Mouse (Mus musculus) forebrain, postnatal 0 days (tissue): ENCODE measurements around the gene Gtpbp8. TPM values are rescaled to one million over a fixed set of nuclear protein-coding genes. Genes with fewer than 3 reads are reported as not detected.
A peak's percentile ranks its signal among the peaks of the same experiment; 100 is the strongest.

Experiments used
- ATAC-seq: fragments of 200-750 bp; cut with Nextera tagmentation; 2 replicates; pipeline ENCODE4 v1.8.0; 2017; ENCODE audit warnings: mild to moderate bottlenecking, moderate library complexity
- DNase-seq: peaks from one replicate; pipeline ENCODE4 v3.0.0-alpha.2; 2015
- H3K27ac ChIP-seq: fragments of 300-500 bp; sonication (generic); 2 replicates; pipeline ENCODE4 v1.5.1; 2014; ENCODE audit warnings: low read depth, mild to moderate bottlenecking, antibody characterized with exemption, low read length, moderate library complexity, mixed read lengths
- H3K27me3 ChIP-seq: fragments of 300-500 bp; sonication (generic); 2 replicates; pipeline ENCODE4 v1.6.1; 2014; ENCODE audit warnings: mild to moderate bottlenecking, low read length, mixed read lengths; ENCODE audit not compliant: insufficient read depth
- H3K36me3 ChIP-seq: fragments of 300-500 bp; sonication (generic); 2 replicates; pipeline ENCODE4 v1.6.1; 2014; ENCODE audit warnings: mild to moderate bottlenecking, moderate library complexity; ENCODE audit not compliant: insufficient read depth
- H3K4me1 ChIP-seq: fragments of 300-500 bp; sonication (generic); 2 replicates; pipeline ENCODE4 v1.6.1; 2014; ENCODE audit warnings: antibody characterized with exemption; ENCODE audit not compliant: insufficient read depth
- H3K4me2 ChIP-seq: fragments of 300-500 bp; sonication (generic); 2 replicates; pipeline ENCODE4 v1.6.1; 2014; ENCODE audit warnings: low read depth, mild to moderate bottlenecking, moderate library complexity
- H3K4me3 ChIP-seq: fragments of 300-500 bp; sonication (generic); 2 replicates; pipeline ENCODE4 v1.5.1; 2014; ENCODE audit warnings: low read depth, low read length, mixed read lengths
- H3K9ac ChIP-seq: fragments of 300-500 bp; sonication (generic); 2 replicates; pipeline ENCODE4 v1.6.1; 2014; ENCODE audit warnings: mild to moderate bottlenecking
- H3K9me3 ChIP-seq: fragments of 300-500 bp; sonication (generic); 2 replicates; pipeline ENCODE4 v1.6.1; 2016; ENCODE audit warnings: low read length
- CTCF ChIP-seq: sonication (generic); IDR thresholded peaks from 2 replicates; pipeline ENCODE4 v1.5.1; 2016; ENCODE audit warnings: antibody characterized with exemption, control low read depth, low read depth
- WGBS: fragments of 180-500 bp; shearing (Covaris S2); extraction: QIAGEN DNeasy Blood & Tissue Kit; methylation state at CpG from one replicate; pipeline ENCODE4 v1.1.7; 2014; 5-methylcytosine and 5-hydroxymethylcytosine counted together
- polyA plus RNA-seq: library from polyadenylated mRNA; unstranded; fragments of >200 nt; fragmentation: Nextera tagmentation; extraction: Ambion mirVana; gene quantifications from 2 replicates; pipeline ENCODE4 v1.2.1, GENCODE M21; 2015
- total RNA-seq: library from RNA; depleted of rRNA; stranded (reverse); fragments of >200 nt; gene quantifications from 2 replicates; pipeline ENCODE4 v1.2.3, GENCODE M21; 2014; rRNA removed

Gene Gtpbp8
- total and polyA plus RNA-seq, 2 experiments from 2014 or later: 32.0 to 45.3 TPM

GRCm38 (mm10) chr16:44691066-44691465, 55.1 kb downstream of the Gtpbp8 start:
- 0 out of 2 replicates have a peak, but pooled peaks cover 8% of the 10 kb centered on the region for H3K4me1 ChIP-seq
- H3K27me3 ChIP-seq: no peaks in the 10 kb centered on the region
- WGBS: 72% methylated on average over 2 of the region's 2 CpGs
- no peak overlapping the region for H3K4me3 ChIP-seq
- DNase-seq: no peak
- H3K36me3 ChIP-seq: no peaks in the 10 kb centered on the region
- H3K27ac ChIP-seq: no peak overlapping the region
- H3K9me3 ChIP-seq: no peaks in the 10 kb centered on the region
- H3K9ac ChIP-seq: no peak overlapping the region
- H3K4me2 ChIP-seq: no peak overlapping the region
- no peak for ATAC-seq
- TF ChIP-seq CTCF: no peak

GRCm38 (mm10) chr16:44690501-44690900, 55.7 kb downstream of the Gtpbp8 start:
- H3K27me3 ChIP-seq: no peaks in the 10 kb centered on the region
- no peaks in the 10 kb centered on the region for H3K36me3 ChIP-seq
- no peak for ATAC-seq
- no peak overlapping the region for H3K9ac ChIP-seq
- no peak overlapping the region for H3K27ac ChIP-seq
- TF ChIP-seq CTCF: no peak
- 71% methylated on average over 2 of the region's 2 CpGs for WGBS
- no peak overlapping the region for H3K4me3 ChIP-seq
- no peak for DNase-seq
- no peak overlapping the region for H3K4me2 ChIP-seq
- 0 out of 2 replicates have a peak, but pooled peaks cover 8% of the 10 kb centered on the region for H3K4me1 ChIP-seq
- no peaks in the 10 kb centered on the region for H3K9me3 ChIP-seq

GRCm38 (mm10) chr16:44688507-44688906, 57.7 kb downstream of the Gtpbp8 start:
- 0 out of 2 replicates have a peak, but pooled peaks cover 8% of the 10 kb centered on the region for H3K4me1 ChIP-seq
- TF ChIP-seq CTCF: no peak
- H3K27ac ChIP-seq: no peak overlapping the region
- ATAC-seq: no peak
- H3K9ac ChIP-seq: no peak overlapping the region
- H3K27me3 ChIP-seq: no peaks in the 10 kb centered on the region
- no peaks in the 10 kb centered on the region for H3K36me3 ChIP-seq
- peak overlapping the region; percentile 47; the same call in 1 of the 2 replicates for H3K4me2 ChIP-seq
- H3K4me3 ChIP-seq: no peak overlapping the region
- WGBS: 7% methylated on average over 4 of the region's 4 CpGs
- H3K9me3 ChIP-seq: no peaks in the 10 kb centered on the region
- no peak for DNase-seq

- Histone ChIP-seq H3K9ac (no peak overlapping the region), H3K9me3 (no peaks in the 10 kb centered on the region), H3K4me3 (peak overlapping the region; percentile 23), H3K4me1 (0 out of 2 replicates have a peak, but pooled peaks cover 8% of the 10 kb centered on the region), H3K4me2 (peak overlapping the region; percentile 47), H3K36me3 (no peaks in the 10 kb centered on the region), H3K27me3 (no peaks in the 10 kb centered on the region), H3K27ac (0 out of 2 replicates have a peak overlapping the region, but pooled peaks have one; percentile 5)
- ATAC-seq (no peak; the same call in 1 of the 2 replicates), DNase-seq (no peak)
- 2% methylated on average over 17 of the region's 18 CpGs for WGBS
- TF ChIP-seq CTCF: no peak
Measured at GRCm38 (mm10) chr16:44687719-44688420, 58.3 kb downstream of the Gtpbp8 start.

GRCm38 (mm10) chr16:44686991-44687718, 59.0 kb downstream of the Gtpbp8 start:
- 0 out of 2 replicates have a peak overlapping the region, but pooled peaks have one; percentile 45 for H3K27ac ChIP-seq
- no peak for TF ChIP-seq CTCF
- H3K27me3 ChIP-seq: no peaks in the 10 kb centered on the region
- 0 out of 2 replicates have a peak, but pooled peaks cover 8% of the 10 kb centered on the region for H3K4me1 ChIP-seq
- no peaks in the 10 kb centered on the region for H3K36me3 ChIP-seq
- DNase-seq (peak; percentile 53), ATAC-seq (peak; percentile 82)
- no peaks in the 10 kb centered on the region for H3K9me3 ChIP-seq
- 13% methylated on average over 20 of the region's 20 CpGs for WGBS
- H3K4me3 ChIP-seq: peak overlapping the region; percentile 23
- peak overlapping the region; percentile 47 for H3K4me2 ChIP-seq
- H3K9ac ChIP-seq: peak overlapping the region; percentile 31; the same call in 1 of the 2 replicates

Other genes starting within 250 kb of the Gtpbp8 start
- 12.3 TPM in 2 replicates for gene Boc, start 187.5 kb downstream of the Gtpbp8 start, total RNA-seq
- 2.8 and 3.5 TPM in 2 replicates for gene Boc, start 187.5 kb downstream of the Gtpbp8 start, polyA plus RNA-seq
- gene Nepro, start 22.1 kb downstream of the Gtpbp8 start, total RNA-seq: 4.0 and 5.4 TPM in 2 replicates
- 1.7 and 2.2 TPM in 2 replicates for gene Nepro, start 22.1 kb downstream of the Gtpbp8 start, polyA plus RNA-seq
- gene Cd200r1, start 19.4 kb upstream of the Gtpbp8 start, total RNA-seq: 0.69 and 1.5 TPM in 2 replicates
- gene Cd200r1, start 19.4 kb upstream of the Gtpbp8 start, polyA plus RNA-seq: 0.34 and 0.36 TPM in 2 replicates
- gene Cd200r4, start 65.4 kb upstream of the Gtpbp8 start, total RNA-seq: 0.38 TPM in 1 of 2 replicates, not detected in the other
- 0.19 and 0.22 TPM in 2 replicates for gene Cd200r4, start 65.4 kb upstream of the Gtpbp8 start, polyA plus RNA-seq
- gene Cd200r2, start 120.7 kb upstream of the Gtpbp8 start, total RNA-seq: not detected in 2 replicates
- gene Cd200r2, start 120.7 kb upstream of the Gtpbp8 start, polyA plus RNA-seq: not detected in 2 replicates
- gene Cd200r3, start 197.3 kb upstream of the Gtpbp8 start, total RNA-seq: not detected in 2 replicates
- 0.16 and 0.20 TPM in 2 replicates for gene Cd200r3, start 197.3 kb upstream of the Gtpbp8 start, polyA plus RNA-seq